Mouse (Mus musculus): ENCODE results near the gene Gm14443. TPM values are rescaled to one million over a fixed set of nuclear protein-coding genes. Genes with fewer than 3 reads are reported as not detected.
"Not testable (repeated sequence)": the region's sequence is repeated elsewhere in the genome, so short reads cannot be mapped to it uniquely, and the experiment has no call there.

Gm14443 gene
- polyA plus RNA-seq (2016; fragmentation: Nextera tagmentation; extraction: Ambion mirVana), result 0.67 and 0.84 TPM in 2 replicates

DNA sequence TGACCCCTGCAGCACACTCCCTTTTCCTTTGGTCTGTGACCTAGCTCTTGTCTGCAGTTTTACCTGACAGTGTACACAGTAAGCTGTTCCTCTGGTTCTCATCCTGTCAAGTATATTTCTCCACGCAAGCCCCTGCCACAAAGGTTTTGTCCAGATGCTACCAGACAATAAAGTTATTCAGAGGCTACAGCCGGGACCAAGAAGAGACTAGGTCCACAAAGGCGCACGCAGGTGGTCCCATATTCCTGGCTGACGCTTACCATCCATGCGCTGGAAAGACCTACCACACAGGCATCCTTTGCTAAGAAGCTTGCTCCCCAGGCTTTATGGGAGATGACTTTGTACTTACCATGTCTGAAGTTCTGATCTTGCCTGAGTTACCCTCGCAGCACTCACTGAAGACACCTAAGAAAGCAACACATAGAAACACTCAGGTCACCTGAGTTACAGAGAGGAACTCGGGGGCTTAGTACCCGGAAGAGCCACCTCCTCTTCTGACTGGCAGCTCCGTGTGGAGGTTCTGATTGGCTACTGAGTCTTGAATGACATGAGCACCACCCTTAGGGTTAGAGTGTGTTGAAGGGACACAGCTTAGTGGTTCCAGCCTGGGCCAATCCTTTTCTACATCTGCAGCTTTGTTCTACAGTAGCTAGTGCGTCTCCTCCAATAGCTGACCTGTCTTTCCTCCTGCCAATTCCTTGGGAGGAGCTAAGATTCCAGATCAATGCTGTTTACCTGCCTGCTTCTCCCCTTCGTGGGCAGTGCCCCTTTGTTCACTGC lies at the start of gene Gm14443:
Gene Gm14443 (minus strand): TSS at position 471 of the 780 bp plus-strand sequence.
- WGBS, result 81% methylated on average over 12 of the region's 12 CpGs
- not testable (repeated sequence) for H3K27ac ChIP-seq (replicated peaks); H3K36me3 ChIP-seq (replicated peaks); DNase-seq (ENCODE audit: low spot score); H3K27me3 ChIP-seq (replicated peaks; ENCODE audit: low read depth, poor library complexity, severe bottlenecking); H3K4me1 ChIP-seq; H3K9me3 ChIP-seq; H3K4me3 ChIP-seq

GRCm38 (mm10) chr2:175206732-175207131 lies 31.1 kb upstream of the Gm14443 start, which contains the start of gene Gm14391:
TSS of gene Gm14391 (minus strand) at chr2:175206917.
- not testable (repeated sequence) for H3K27me3 ChIP-seq (replicated peaks; ENCODE audit: low read depth, poor library complexity, severe bottlenecking); H3K4me1 ChIP-seq

GRCm38 (mm10) chr2:175179008-175179407 lies 3.3 kb upstream of the Gm14443 start:
- WGBS, result 54% methylated on average over 1 of the region's 1 CpGs

More at GRCm38 (mm10) chr2:175206732-175207131, 31.1 kb upstream of the Gm14443 start, which contains the start of gene Gm14391:
- H3K4me3 ChIP-seq; DNase-seq (ENCODE audit: low spot score); H3K27ac ChIP-seq (replicated peaks); H3K9me3 ChIP-seq; H3K36me3 ChIP-seq (replicated peaks): not testable (repeated sequence)
- WGBS, result no CpG with 5 or more reads among the region's 7 CpGs

GRCm38 (mm10) chr2:175176312-175176711 lies 641 bp upstream of the Gm14443 start:
- DNase-seq (ENCODE audit: low spot score), result no peak
- Histone ChIP-seq H3K4me1 (no peaks in the 10 kb centered on the region), H3K4me3 (no peak overlapping the region), H3K27me3 (replicated peaks; ENCODE audit: low read depth, poor library complexity, severe bottlenecking) (no peaks in the 10 kb centered on the region), H3K27ac (replicated peaks) (no peak overlapping the region), H3K36me3 (replicated peaks) (no peaks in the 10 kb centered on the region), H3K9me3 (0 out of 2 replicates have a peak, but pooled peaks cover 3% of the 10 kb centered on the region)
- 85% methylated on average over 6 of the region's 6 CpGs for WGBS

More at GRCm38 (mm10) chr2:175179008-175179407, 3.3 kb upstream of the Gm14443 start:
- not testable (repeated sequence) for H3K27me3 ChIP-seq (replicated peaks; ENCODE audit: low read depth, poor library complexity, severe bottlenecking); H3K4me1 ChIP-seq; DNase-seq (ENCODE audit: low spot score); H3K36me3 ChIP-seq (replicated peaks); H3K27ac ChIP-seq (replicated peaks); H3K9me3 ChIP-seq; H3K4me3 ChIP-seq

DNA sequence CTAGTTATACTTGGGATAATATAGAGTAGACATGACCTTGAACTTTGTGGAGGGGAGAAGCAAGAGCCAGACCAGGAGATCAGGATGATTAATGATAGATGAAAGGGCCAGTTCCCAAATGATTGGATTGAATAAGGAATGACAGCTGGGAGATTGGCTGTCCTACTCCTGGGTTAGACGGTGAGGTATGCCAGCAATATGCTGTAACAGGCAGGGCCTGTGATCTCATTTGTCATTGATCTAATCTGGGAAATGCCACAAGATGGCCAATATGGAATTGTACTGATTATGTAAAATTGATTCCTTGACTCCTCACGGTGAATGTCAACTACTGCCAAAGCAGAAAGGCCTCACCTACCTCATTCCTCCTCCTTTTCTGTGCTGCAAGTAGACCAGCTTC lies 1.6 kb downstream of the Gm14443 start:
- not testable (repeated sequence) for H3K4me3 ChIP-seq; H3K27me3 ChIP-seq (replicated peaks; ENCODE audit: low read depth, poor library complexity, severe bottlenecking); DNase-seq (ENCODE audit: low spot score); H3K27ac ChIP-seq (replicated peaks); H3K4me1 ChIP-seq; H3K9me3 ChIP-seq; H3K36me3 ChIP-seq (replicated peaks)
- 85% methylated on average over 2 of the region's 2 CpGs for WGBS

DNA sequence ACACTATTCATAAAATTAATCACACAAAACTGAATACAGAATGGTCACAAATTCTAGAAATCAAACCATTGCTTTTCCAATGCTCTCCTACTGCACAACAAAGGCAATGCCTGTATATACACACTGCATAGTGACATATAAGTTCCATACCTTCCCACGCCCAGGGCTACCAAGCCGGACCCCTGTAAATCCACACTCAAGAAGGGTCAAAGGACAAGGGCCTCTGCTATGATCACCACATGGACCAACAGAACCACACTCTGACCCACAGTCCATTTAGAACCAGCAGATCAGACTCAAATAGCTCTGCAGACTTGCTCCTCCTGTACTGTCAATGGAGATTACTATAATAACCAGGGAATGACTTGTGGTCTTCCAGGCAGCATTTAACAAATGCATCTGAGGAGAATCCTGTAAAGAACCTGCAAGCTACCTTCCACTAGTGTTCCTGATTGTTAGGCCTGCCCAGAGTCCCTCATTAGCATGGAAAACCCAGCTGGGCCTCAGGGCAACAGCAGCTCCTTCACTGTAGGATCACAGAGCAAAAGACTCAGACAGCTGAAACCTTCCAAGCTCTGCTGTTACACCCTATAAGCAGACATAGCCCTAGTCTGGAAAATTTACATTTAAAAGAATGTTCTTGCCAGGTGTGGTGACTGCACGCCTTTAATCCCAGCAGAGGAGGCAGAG lies 2.6 kb downstream of the Gm14443 start:
- DNase-seq (ENCODE audit: low spot score); H3K27ac ChIP-seq (replicated peaks): not testable (repeated sequence)
- 88% methylated on average over 3 of the region's 3 CpGs for WGBS

GRCm38 (mm10) chr2:175172123-175172522 lies 3.5 kb downstream of the Gm14443 start:
- DNase-seq (ENCODE audit: low spot score), result no peak
- Histone ChIP-seq H3K36me3 (replicated peaks) (no peaks in the 10 kb centered on the region), H3K4me3 (no peak overlapping the region), H3K4me1 (no peaks in the 10 kb centered on the region), H3K27ac (replicated peaks) (no peak overlapping the region), H3K27me3 (replicated peaks; ENCODE audit: low read depth, poor library complexity, severe bottlenecking) (no peaks in the 10 kb centered on the region), H3K9me3 (no peaks in the 10 kb centered on the region)
- 91% methylated on average over 3 of the region's 3 CpGs for WGBS

More for the DNA sequence above, 2.6 kb downstream of the Gm14443 start:
- not testable (repeated sequence) for H3K4me1 ChIP-seq; H3K9me3 ChIP-seq; H3K27me3 ChIP-seq (replicated peaks; ENCODE audit: low read depth, poor library complexity, severe bottlenecking); H3K36me3 ChIP-seq (replicated peaks); H3K4me3 ChIP-seq

GRCm38 (mm10) chr2:175166870-175167269 lies 8.8 kb downstream of the Gm14443 start:
- 90% methylated on average over 2 of the region's 2 CpGs for WGBS
- H3K27me3 ChIP-seq (replicated peaks; ENCODE audit: low read depth, poor library complexity, severe bottlenecking); DNase-seq (ENCODE audit: low spot score); H3K4me1 ChIP-seq; H3K27ac ChIP-seq (replicated peaks); H3K9me3 ChIP-seq; H3K4me3 ChIP-seq; H3K36me3 ChIP-seq (replicated peaks): not testable (repeated sequence)

- H3K4me1 ChIP-seq; DNase-seq (ENCODE audit: low spot score); H3K4me3 ChIP-seq; H3K27me3 ChIP-seq (replicated peaks; ENCODE audit: low read depth, poor library complexity, severe bottlenecking); H3K36me3 ChIP-seq (replicated peaks); H3K27ac ChIP-seq (replicated peaks); H3K9me3 ChIP-seq: not testable (repeated sequence)
- WGBS, result 95% methylated on average over 12 of the region's 12 CpGs
These were observed 10.6 kb downstream of the Gm14443 start for GRCm38 (mm10) chr2:175165110-175165509.

DNA sequence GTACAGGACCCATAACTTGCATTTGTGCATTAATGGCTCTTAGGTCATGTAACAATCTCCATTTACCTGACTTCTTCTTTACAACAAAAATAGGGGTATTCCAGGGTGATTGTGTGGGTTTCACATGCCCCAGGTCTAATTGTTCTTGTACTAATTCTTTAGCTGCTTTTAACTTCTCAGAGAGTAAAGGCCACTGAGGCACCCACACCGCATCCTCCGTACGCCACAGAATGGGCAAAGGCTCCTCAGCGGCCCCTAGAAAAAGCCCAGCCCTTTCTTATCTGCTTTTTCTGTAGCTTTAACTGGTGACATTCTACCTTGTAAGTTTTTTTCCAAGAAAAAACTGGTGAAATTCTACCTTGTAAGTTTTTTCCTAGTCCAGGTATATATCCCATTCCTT lies 14.2 kb downstream of the Gm14443 start:
- H3K36me3 ChIP-seq (replicated peaks); H3K27me3 ChIP-seq (replicated peaks; ENCODE audit: low read depth, poor library complexity, severe bottlenecking); H3K27ac ChIP-seq (replicated peaks); H3K4me1 ChIP-seq; H3K4me3 ChIP-seq; DNase-seq (ENCODE audit: low spot score): not testable (repeated sequence)
- WGBS, result 91% methylated on average over 4 of the region's 4 CpGs
- H3K9me3 ChIP-seq, result peaks cover 16% of the 10 kb centered on the region

DNA sequence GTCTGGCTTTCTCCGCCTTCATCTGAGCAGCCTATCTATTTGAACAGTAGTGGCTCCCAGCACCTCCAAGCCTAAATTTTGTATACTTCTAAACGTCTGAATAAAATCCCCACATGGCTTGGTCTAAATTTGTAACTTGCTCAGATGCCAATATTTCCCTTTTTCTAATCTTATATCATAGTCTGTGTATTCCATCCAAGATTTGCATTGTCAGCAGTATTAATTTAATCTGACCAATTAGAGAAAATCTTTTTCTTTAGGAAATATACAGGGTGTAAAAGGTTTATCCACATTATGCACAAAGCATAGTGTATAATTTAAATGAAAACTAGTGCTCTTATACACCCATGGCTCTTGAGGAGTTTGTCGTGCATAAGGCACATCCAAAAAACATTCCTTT lies 17.0 kb downstream of the Gm14443 start:
- 86% methylated on average over 3 of the region's 3 CpGs for WGBS

DNA sequence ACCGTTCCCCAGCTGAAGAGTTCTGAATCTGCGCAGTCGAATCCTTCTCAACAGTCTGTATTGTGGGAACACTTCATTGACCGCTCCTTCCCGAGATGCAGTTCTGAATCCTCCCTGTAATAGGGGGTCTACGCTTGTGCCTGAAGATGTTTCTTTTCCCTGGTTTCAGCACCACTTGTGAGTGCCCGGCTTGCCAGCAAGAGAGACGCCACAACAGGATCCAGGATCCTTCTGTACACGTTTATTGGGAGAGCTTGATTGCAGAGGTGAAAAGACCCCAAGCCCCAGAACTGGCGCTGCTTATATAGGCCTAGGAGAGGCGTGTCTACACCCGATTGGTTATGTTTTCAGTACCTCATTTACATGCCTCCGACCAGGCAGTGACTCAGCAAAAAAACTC lies 19.0 kb downstream of the Gm14443 start:
- Histone ChIP-seq H3K27me3 (replicated peaks; ENCODE audit: low read depth, poor library complexity, severe bottlenecking) (no peaks in the 10 kb centered on the region), H3K36me3 (replicated peaks) (no peaks in the 10 kb centered on the region), H3K27ac (replicated peaks) (no peak overlapping the region), H3K4me3 (no peak overlapping the region), H3K4me1 (no peaks in the 10 kb centered on the region), H3K9me3 (peaks cover 23% of the 10 kb centered on the region)
- DNase-seq (ENCODE audit: low spot score), result no peak
- 93% methylated on average over 13 of the region's 13 CpGs for WGBS

More for the DNA sequence above, 17.0 kb downstream of the Gm14443 start:
- Histone ChIP-seq H3K27me3 (replicated peaks; ENCODE audit: low read depth, poor library complexity, severe bottlenecking) (no peaks in the 10 kb centered on the region), H3K4me3 (no peak overlapping the region), H3K9me3 (peaks cover 23% of the 10 kb centered on the region), H3K27ac (replicated peaks) (no peak overlapping the region), H3K4me1 (no peaks in the 10 kb centered on the region), H3K36me3 (replicated peaks) (no peaks in the 10 kb centered on the region)
- DNase-seq (ENCODE audit: low spot score), result no peak

DNA sequence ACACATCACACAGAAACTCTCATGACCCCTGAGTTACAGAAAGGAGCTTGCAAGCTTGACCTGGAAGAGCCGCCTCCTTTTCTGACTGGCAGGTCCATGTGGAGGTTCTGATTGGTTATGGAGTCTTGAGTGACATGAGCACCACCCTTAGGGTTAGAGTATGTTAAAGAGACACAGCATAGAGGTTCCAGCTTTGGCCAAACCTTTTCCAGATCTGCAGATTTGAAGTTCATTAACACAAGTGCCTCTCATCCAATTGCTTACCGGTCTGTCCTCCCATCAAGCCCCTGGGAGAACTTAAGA lies 33.7 kb downstream of the Gm14443 start, which contains the start of gene Gm14399:
Gene Gm14399 (minus strand): TSS at position 20 of the 303 bp plus-strand sequence.
- H3K4me3 ChIP-seq, result peak within 1 kb of the TSS; percentile 57
- 3% methylated on average over 1 of the region's 2 CpGs for WGBS
- peak within 1 kb of the TSS; percentile 35; the same call in 1 of the 2 replicates for H3K27ac ChIP-seq (replicated peaks)
- H3K27me3 ChIP-seq (replicated peaks; ENCODE audit: low read depth, poor library complexity, severe bottlenecking); H3K9me3 ChIP-seq; H3K36me3 ChIP-seq (replicated peaks); H3K4me1 ChIP-seq; DNase-seq (ENCODE audit: low spot score): not testable (repeated sequence)
